7 mouse cellular contexts compared by ENCODE assay signal in the genomic region with DNA sequence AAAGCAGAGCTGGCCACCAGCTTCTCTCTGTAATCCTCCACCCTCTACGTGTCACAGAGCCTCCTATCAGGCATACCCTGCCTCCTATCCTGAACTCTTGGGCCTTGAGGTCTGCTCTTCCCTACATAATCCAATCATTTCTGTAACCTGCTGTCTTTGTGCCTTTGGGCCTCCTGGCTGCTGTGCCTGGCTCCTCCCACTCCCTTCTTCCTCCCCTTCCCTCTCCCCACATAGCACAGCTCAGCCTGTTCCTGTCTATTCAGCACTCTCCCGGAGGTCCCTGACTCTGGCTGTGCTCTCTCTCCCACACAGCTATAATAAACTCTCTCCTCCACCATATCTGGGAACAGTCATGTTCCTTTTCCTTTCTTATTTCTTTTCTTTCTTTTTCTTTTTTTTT. TPM values are rescaled to one million over a fixed set of nuclear protein-coding genes. Genes with fewer than 3 reads are reported as not detected.
DNase-seq lines count a peak whose midpoint lies in the region; ATAC-seq and TF ChIP-seq lines count a peak whose summit lies in the region.

A gene (plus strand): TSS at position 298 of the 400 bp plus-strand sequence.

- H3K4me1 ChIP-seq in G1E (ENCODE audit: insufficient read depth, low read depth, low read length) = peaks cover 11% of the 10 kb centered on the region; the same call in 1 of the 2 replicates
- peaks cover 6 to 11% of the 10 kb centered on the region in 2 experiments; a peak in 3 of 4 replicates for H3K4me1 ChIP-seq in heart, embryonic 14.5 days (ENCODE audit: control insufficient read depth in 2 of 2, insufficient read depth in 2 of 2, low read length in 2 of 2)
- H3K4me1 ChIP-seq in liver, embryonic 12.5 days = peaks cover 24% of the 10 kb centered on the region

- H3K9me3 ChIP-seq in G1E (replicated peaks) = 0 out of 2 replicates have a peak, but pooled peaks cover 2% of the 10 kb centered on the region
- no peaks in the 10 kb centered on the region for H3K9me3 ChIP-seq in heart, embryonic 14.5 days (ENCODE audit: control insufficient read depth, low read length)
- no peaks in the 10 kb centered on the region for H3K9me3 ChIP-seq in liver, embryonic 12.5 days (replicated peaks)

- no peaks in the 10 kb centered on the region for H3K36me3 ChIP-seq in G1E (replicated peaks)
- no peaks in the 10 kb centered on the region for H3K36me3 ChIP-seq in heart, embryonic 14.5 days (ENCODE audit: control insufficient read depth, insufficient read depth, low read length)
- H3K36me3 ChIP-seq in liver, embryonic 12.5 days = no peaks in the 10 kb centered on the region

- no peak for DNase-seq in G1E (ENCODE audit: low spot score)
- peak; percentile 72 for DNase-seq in ZHBTc4 (ENCODE audit: low read depth, low spot score)
- peak; percentile 31 for DNase-seq in testis, postnatal 14 days (ENCODE audit: low spot score)
- no peak for DNase-seq in left cerebral cortex, postnatal 4 days
- DNase-seq in layer of hippocampus, postnatal 25 days (ENCODE audit: extremely low spot score in 1 of 2, low spot score in 1 of 2) = no peak

- no peak within 1 kb of the TSS for H3K9ac ChIP-seq in heart, embryonic 14.5 days (ENCODE audit: low read length)
- H3K9ac ChIP-seq in liver, embryonic 12.5 days = no peak within 1 kb of the TSS

- H3K4me2 ChIP-seq in heart, embryonic 14.5 days (ENCODE audit: low read length) = peak within 1 kb of the TSS; percentile 31; the same call in 1 of the 2 replicates
- H3K4me2 ChIP-seq in liver, embryonic 12.5 days = no peak within 1 kb of the TSS

- no peak for ATAC-seq in G1E (ENCODE audit: extremely low read depth, insufficient number of reproducible peaks, low FRiP score, poor library complexity, severe bottlenecking)
- ATAC-seq in heart, embryonic 14.5 days (ENCODE audit: insufficient number of reproducible peaks, insufficient read depth, low FRiP score, low read depth) = peak; percentile 83
- ATAC-seq in liver, embryonic 12.5 days = peak; percentile 55; the same call in 1 of the 2 replicates

- no peak within 1 kb of the TSS for H3K4me3 ChIP-seq in G1E (ENCODE audit: low read depth, low read length)
- no peak within 1 kb of the TSS for H3K4me3 ChIP-seq in heart, embryonic 14.5 days (ENCODE audit: control insufficient read depth in 1 of 2, insufficient read depth in 1 of 2, low read depth in 1 of 2, low read length in 2 of 2)
- H3K4me3 ChIP-seq in liver, embryonic 12.5 days = no peak within 1 kb of the TSS

- 12% methylated on average over 2 of the region's 2 CpGs for WGBS in heart, embryonic 14.5 days
- 21% methylated on average over 2 of the region's 2 CpGs for WGBS in liver, embryonic 12.5 days (ENCODE audit: insufficient replicate concordance)

- H3K27ac ChIP-seq in heart, embryonic 14.5 days (replicated peaks in 1 of 2; ENCODE audit: control insufficient read depth in 1 of 2, insufficient read depth in 1 of 2, low read depth in 2 of 2, low read length in 2 of 2) = peak within 1 kb of the TSS; percentile 66 to 67
- H3K27ac ChIP-seq in liver, embryonic 12.5 days = no peak within 1 kb of the TSS

- intact Hi-C loops in left cerebral cortex, postnatal 4 days (cut with DNase I) = no loop called here

- peaks cover 36% of the 10 kb centered on the region for H3K27me3 ChIP-seq in G1E (ENCODE audit: insufficient read depth, low read length)
- no peaks in the 10 kb centered on the region for H3K27me3 ChIP-seq in heart, embryonic 14.5 days (ENCODE audit: control insufficient read depth, insufficient read depth, low read length)
- no peaks in the 10 kb centered on the region for H3K27me3 ChIP-seq in liver, embryonic 12.5 days (replicated peaks)

- no peak for TF ChIP-seq CTCF in G1E (IDR thresholded peaks at IDR 0.05; ENCODE audit: low read depth, low read length)

RNA-seq across cellular contexts. Expression of the gene that starts here (rescaled TPM):
- total RNA-seq in G1E (2014; fragmentation: Nextera tagmentation) (66.1 and 77.5 TPM in 2 replicates), G1E (2017) (70.4 and 80.7 TPM in 2 replicates)
- polyA plus RNA-seq in G1E (2012) = 3.5 and 4.7 TPM in 2 replicates
- polyA plus RNA-seq in heart, embryonic 14.5 days (2014; fragmentation: Nextera tagmentation; extraction: Ambion mirVana) = 3.1 and 6.2 TPM in 2 replicates
- polyA plus RNA-seq in liver, embryonic 12.5 days (2016; fragmentation: Nextera tagmentation; extraction: Ambion mirVana) = 9.5 and 11.1 TPM in 2 replicates
- total RNA-seq in left cerebral cortex, postnatal 4 days (2021) = 1 to 10 TPM; 1.9 to 2.2 TPM
- 1 to 10 TPM; 3.5 to 3.7 TPM for total RNA-seq in layer of hippocampus, postnatal 25 days (2021)

Comparison
In these comparisons a context has a peak if more than half of its experiments do, and no peak if none do; other contexts are left out.
1. RNA of the gene that starts here (total RNA-seq): 66.1 to 80.7 TPM in G1E; 3.5 to 3.7 TPM in layer of hippocampus, postnatal 25 days and 1.9 to 2.2 TPM in left cerebral cortex, postnatal 4 days; every median in the first group is over 10 times any median in the second.
2. DNase-seq: peak in ZHBTc4 (single experiment) and testis, postnatal 14 days (single experiment); none in G1E (single experiment), left cerebral cortex, postnatal 4 days (single experiment) and layer of hippocampus, postnatal 25 days (0 of 2).